Mouse (Mus musculus) limb, embryonic 13.5 days (tissue): ENCODE data around the gene Spint5. TPM values are rescaled to one million over a fixed set of nuclear protein-coding genes. Genes with fewer than 3 reads are reported as not detected.

ENCODE experiments used
- ATAC-seq: fragments of 200-750 bp; cut with Nextera tagmentation; 2 replicates; pipeline ENCODE4 v1.8.0; 2017; ENCODE audit warnings: low read depth, moderate number of reproducible peaks, moderate TSS enrichment; ENCODE audit not compliant: low FRiP score
- H3K27ac ChIP-seq: fragments of 300-500 bp; sonication (generic); 2 replicates; pipeline ENCODE4 v1.5.1; 2015; ENCODE audit warnings: inconsistent platforms, mild to moderate bottlenecking, moderate library complexity
- H3K27me3 ChIP-seq: fragments of 300-500 bp; sonication (generic); 2 replicates; pipeline ENCODE4 v1.6.1; 2015; ENCODE audit warnings: mild to moderate bottlenecking, inconsistent platforms
- H3K36me3 ChIP-seq: fragments of 300-500 bp; sonication (generic); 2 replicates; pipeline ENCODE4 v1.6.1; 2015; ENCODE audit warnings: inconsistent platforms, mild to moderate bottlenecking, moderate library complexity
- H3K4me1 ChIP-seq: fragments of 300-500 bp; sonication (generic); 2 replicates; pipeline ENCODE4 v1.6.1; 2015; ENCODE audit warnings: inconsistent platforms
- H3K4me2 ChIP-seq: fragments of 300-500 bp; sonication (generic); replicated peaks from 2 replicates; pipeline ENCODE4 v1.6.1; 2015; ENCODE audit warnings: inconsistent platforms, mild to moderate bottlenecking, moderate library complexity
- H3K4me3 ChIP-seq: fragments of 300-500 bp; sonication (generic); 2 replicates; pipeline ENCODE4 v1.5.1; 2015; ENCODE audit warnings: moderate library complexity, mild to moderate bottlenecking, inconsistent platforms
- H3K9ac ChIP-seq: fragments of 300-500 bp; sonication (generic); 2 replicates; pipeline ENCODE4 v1.6.1; 2015; ENCODE audit warnings: mild to moderate bottlenecking, inconsistent platforms
- H3K9me3 ChIP-seq: fragments of 300-500 bp; sonication (generic); 2 replicates; pipeline ENCODE4 v1.6.1; 2016; ENCODE audit warnings: inconsistent platforms
- WGBS: fragments of 180-500 bp; shearing (Covaris S2); methylation state at CpG from one replicate; pipeline ENCODE4 v1.1.7; 2015; 5-methylcytosine and 5-hydroxymethylcytosine counted together
- polyA plus RNA-seq: library from polyadenylated mRNA; unstranded; fragments of >200 nt; fragmentation: Nextera tagmentation; extraction: Ambion mirVana; gene quantifications from 2 replicates; pipeline ENCODE4 v1.2.1, GENCODE M21; 2015

The Spint5 gene
- polyA plus RNA-seq, 1 experiment from 2014 or later, result not detected

GRCm38 (mm10) chr2:164744987-164745386 lies 29.9 kb downstream of the Spint5 start:
- Histone ChIP-seq H3K9ac (peak overlapping the region; percentile 97), H3K4me3 (peak overlapping the region; percentile 91), H3K4me2 (peak overlapping the region; percentile 92), H3K9me3 (no peaks in the 10 kb centered on the region), H3K27ac (no peak overlapping the region), H3K4me1 (peaks cover 24% of the 10 kb centered on the region), H3K27me3 (no peaks in the 10 kb centered on the region), H3K36me3 (peaks cover 23% of the 10 kb centered on the region)
- no peak for ATAC-seq
- 76% methylated on average over 13 of the region's 13 CpGs for WGBS

- under 1% methylated on average over 69 of the region's 70 CpGs for WGBS
- Histone ChIP-seq H3K4me2 (peak within 1 kb of the TSS; percentile 92), H3K27me3 (no peaks in the 10 kb centered on the region), H3K4me1 (peaks cover 24% of the 10 kb centered on the region), H3K4me3 (peak within 1 kb of the TSS; percentile 91), H3K27ac (peak within 1 kb of the TSS; percentile 52; the same call in 1 of the 2 replicates), H3K9me3 (no peaks in the 10 kb centered on the region), H3K9ac (peak within 1 kb of the TSS; percentile 97), H3K36me3 (peaks cover 33% of the 10 kb centered on the region)
- peak; percentile 96 for ATAC-seq
Measured at GRCm38 (mm10) chr2:164745843-164746479, 30.9 kb downstream of the Spint5 start, which contains the start of the genes Wfdc3 and Dnttip1. Gene Wfdc3, minus strand, starts transcription at chr2:164745931. Gene Dnttip1, plus strand, starts transcription at chr2:164745983.

- Histone ChIP-seq H3K4me2 (peak overlapping the region; percentile 92), H3K9ac (peak overlapping the region; percentile 97), H3K27me3 (no peaks in the 10 kb centered on the region), H3K27ac (no peak overlapping the region), H3K4me3 (peak overlapping the region; percentile 91), H3K36me3 (peaks cover 40% of the 10 kb centered on the region), H3K9me3 (no peaks in the 10 kb centered on the region), H3K4me1 (peaks cover 24% of the 10 kb centered on the region)
- ATAC-seq, result no peak
- 55% methylated on average over 8 of the region's 8 CpGs for WGBS
Measured at GRCm38 (mm10) chr2:164746693-164747092, 31.6 kb downstream of the Spint5 start.

DNA sequence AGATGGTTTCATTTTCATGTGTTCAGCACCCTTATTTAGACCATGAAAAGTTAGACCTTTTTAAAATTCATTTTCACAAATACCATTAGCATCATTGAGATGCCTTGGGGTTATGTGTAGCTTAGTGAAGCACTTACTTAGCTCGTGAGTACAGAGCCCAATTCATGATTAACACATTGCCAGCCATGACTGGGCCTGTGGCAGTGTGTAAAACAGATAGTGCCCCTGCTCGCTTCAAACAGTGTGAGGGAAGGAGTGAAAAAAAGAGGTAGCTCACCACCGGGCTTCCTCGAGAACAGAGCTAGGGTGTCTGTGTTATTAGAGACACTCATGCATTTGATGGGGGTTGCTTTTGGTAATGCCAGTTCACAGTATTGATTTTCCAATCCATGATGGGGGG lies 33.1 kb downstream of the Spint5 start:
- no peak for ATAC-seq
- no peak overlapping the region for H3K4me2 ChIP-seq
- H3K4me3 ChIP-seq, result no peak overlapping the region
- no peak overlapping the region for H3K27ac ChIP-seq
- no peaks in the 10 kb centered on the region for H3K9me3 ChIP-seq
- H3K27me3 ChIP-seq, result no peaks in the 10 kb centered on the region
- H3K9ac ChIP-seq, result no peak overlapping the region
- peaks cover 55% of the 10 kb centered on the region for H3K36me3 ChIP-seq
- 81% methylated on average over 4 of the region's 4 CpGs for WGBS
- H3K4me1 ChIP-seq, result peaks cover 24% of the 10 kb centered on the region

- Histone ChIP-seq H3K27ac (no peak overlapping the region), H3K9ac (no peak overlapping the region), H3K36me3 (peaks cover 63% of the 10 kb centered on the region), H3K4me2 (no peak overlapping the region), H3K4me3 (no peak overlapping the region), H3K9me3 (no peaks in the 10 kb centered on the region), H3K27me3 (no peaks in the 10 kb centered on the region), H3K4me1 (peaks cover 24% of the 10 kb centered on the region)
- no peak for ATAC-seq
- 92% methylated on average over 6 of the region's 6 CpGs for WGBS
Measured at GRCm38 (mm10) chr2:164748991-164749390, 33.9 kb downstream of the Spint5 start.

DNA sequence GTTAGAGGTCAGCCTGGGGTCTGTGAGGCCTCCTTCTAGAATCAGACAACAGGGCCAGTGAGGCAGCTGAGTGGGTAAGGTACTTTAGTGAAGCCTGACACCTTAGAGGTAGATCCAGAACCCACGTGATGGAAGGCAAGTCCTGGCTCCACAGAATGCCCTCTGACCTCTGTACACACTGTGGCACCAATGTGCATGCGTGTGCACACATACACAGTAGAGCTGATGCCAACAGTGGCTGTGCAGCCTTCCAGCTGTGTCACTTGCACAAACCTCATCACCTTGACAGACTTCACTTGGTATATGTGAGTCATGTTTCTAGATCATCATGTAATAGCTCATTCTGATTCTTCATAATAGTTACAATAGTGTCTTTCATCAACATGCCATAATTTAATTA lies 37.3 kb downstream of the Spint5 start:
- no peaks in the 10 kb centered on the region for H3K9me3 ChIP-seq
- no peak overlapping the region for H3K4me3 ChIP-seq
- no peak overlapping the region for H3K9ac ChIP-seq
- no peak overlapping the region for H3K27ac ChIP-seq
- ATAC-seq, result no peak
- 87% methylated on average over 2 of the region's 2 CpGs for WGBS
- H3K4me2 ChIP-seq, result no peak overlapping the region
- H3K4me1 ChIP-seq, result 0 out of 2 replicates have a peak, but pooled peaks cover 7% of the 10 kb centered on the region
- H3K27me3 ChIP-seq, result no peaks in the 10 kb centered on the region
- peaks cover 95% of the 10 kb centered on the region for H3K36me3 ChIP-seq

DNA sequence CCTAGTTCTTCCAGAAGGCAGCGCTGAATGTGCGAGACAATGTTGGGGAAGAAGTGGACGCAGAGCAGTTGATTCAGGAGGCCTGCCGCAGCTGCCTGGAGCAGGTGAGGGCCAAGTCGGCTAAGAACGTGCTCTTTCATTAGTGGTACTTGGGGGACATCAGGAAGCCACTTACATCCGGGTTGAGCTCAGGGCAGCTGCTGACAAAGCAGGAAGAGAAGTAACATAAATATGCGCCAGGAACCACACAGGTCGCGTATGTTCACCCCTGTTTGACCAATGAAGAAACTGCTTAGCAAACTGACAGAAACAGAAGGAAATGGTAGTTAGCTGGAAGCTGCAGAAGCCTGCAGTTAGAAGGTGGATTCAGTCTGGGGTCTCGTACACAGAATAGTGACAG lies 39.0 kb downstream of the Spint5 start:
- no peaks in the 10 kb centered on the region for H3K27me3 ChIP-seq
- H3K36me3 ChIP-seq, result peaks cover 95% of the 10 kb centered on the region
- no peak overlapping the region for H3K4me2 ChIP-seq
- ATAC-seq, result no peak
- H3K9me3 ChIP-seq, result no peaks in the 10 kb centered on the region
- H3K4me3 ChIP-seq, result no peak overlapping the region
- WGBS, result 91% methylated on average over 11 of the region's 11 CpGs
- no peaks in the 10 kb centered on the region for H3K4me1 ChIP-seq
- no peak overlapping the region for H3K9ac ChIP-seq
- no peak overlapping the region for H3K27ac ChIP-seq

DNA sequence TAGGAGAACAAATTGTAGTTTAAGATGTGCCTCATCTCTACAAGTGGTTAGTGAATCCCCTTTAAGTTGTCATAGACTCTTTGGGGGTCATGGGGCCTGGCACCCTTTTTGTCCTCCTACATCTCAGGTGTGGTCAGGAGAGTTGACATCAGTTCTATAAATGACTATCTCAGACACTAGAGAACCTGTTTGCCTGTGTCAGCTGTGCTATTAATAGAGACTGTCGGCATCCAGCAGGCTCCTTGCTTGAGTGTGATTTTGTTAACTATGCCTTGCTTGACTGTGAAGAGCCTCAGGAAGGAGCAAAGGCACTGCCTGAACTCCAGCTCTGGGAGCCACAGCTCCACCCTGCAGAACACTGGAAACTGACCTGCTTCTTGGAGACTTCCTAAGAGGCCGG lies 39.7 kb downstream of the Spint5 start:
- peaks cover 99% of the 10 kb centered on the region for H3K36me3 ChIP-seq
- no peaks in the 10 kb centered on the region for H3K9me3 ChIP-seq
- no peak for ATAC-seq
- H3K27me3 ChIP-seq, result no peaks in the 10 kb centered on the region
- no peak overlapping the region for H3K4me3 ChIP-seq
- H3K9ac ChIP-seq, result no peak overlapping the region
- 83% methylated on average over 2 of the region's 2 CpGs for WGBS
- H3K27ac ChIP-seq, result no peak overlapping the region
- H3K4me1 ChIP-seq, result no peaks in the 10 kb centered on the region
- H3K4me2 ChIP-seq, result no peak overlapping the region

- no peak overlapping the region for H3K4me2 ChIP-seq
- no peak for ATAC-seq
- H3K4me1 ChIP-seq, result no peaks in the 10 kb centered on the region
- WGBS, result 87% methylated on average over 11 of the region's 11 CpGs
- no peaks in the 10 kb centered on the region for H3K9me3 ChIP-seq
- no peaks in the 10 kb centered on the region for H3K27me3 ChIP-seq
- no peak overlapping the region for H3K27ac ChIP-seq
- H3K9ac ChIP-seq, result no peak overlapping the region
- peaks cover 100% of the 10 kb centered on the region for H3K36me3 ChIP-seq
- no peak overlapping the region for H3K4me3 ChIP-seq
Measured at GRCm38 (mm10) chr2:164757841-164758240, 42.7 kb downstream of the Spint5 start.

DNA sequence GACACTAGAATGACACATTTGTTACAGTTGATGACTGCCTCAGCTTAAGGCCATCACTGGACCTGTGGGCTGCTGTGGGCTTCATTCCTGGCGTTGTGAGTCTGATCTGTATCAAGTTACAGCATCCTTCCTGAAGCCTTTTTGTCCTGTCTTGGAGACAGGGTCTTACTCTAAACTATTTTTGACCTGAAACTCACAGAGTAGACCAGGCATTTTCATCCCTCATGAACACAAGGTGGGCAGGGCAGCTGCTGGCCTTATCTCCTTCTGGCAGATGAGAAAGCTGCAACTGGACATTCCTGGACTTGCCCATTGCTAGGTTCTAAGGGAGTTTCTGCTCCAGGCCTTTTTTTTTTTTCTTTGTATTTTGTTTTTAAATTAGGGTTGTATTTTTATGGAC lies 43.6 kb downstream of the Spint5 start:
- H3K4me1 ChIP-seq, result no peaks in the 10 kb centered on the region
- H3K36me3 ChIP-seq, result peaks cover 100% of the 10 kb centered on the region
- no peak overlapping the region for H3K4me3 ChIP-seq
- no peak overlapping the region for H3K4me2 ChIP-seq
- no peak overlapping the region for H3K27ac ChIP-seq
- ATAC-seq, result no peak
- H3K9me3 ChIP-seq, result no peaks in the 10 kb centered on the region
- H3K9ac ChIP-seq, result no peak overlapping the region
- H3K27me3 ChIP-seq, result no peaks in the 10 kb centered on the region
- WGBS, result 70% methylated on average over 1 of the region's 1 CpGs

DNA sequence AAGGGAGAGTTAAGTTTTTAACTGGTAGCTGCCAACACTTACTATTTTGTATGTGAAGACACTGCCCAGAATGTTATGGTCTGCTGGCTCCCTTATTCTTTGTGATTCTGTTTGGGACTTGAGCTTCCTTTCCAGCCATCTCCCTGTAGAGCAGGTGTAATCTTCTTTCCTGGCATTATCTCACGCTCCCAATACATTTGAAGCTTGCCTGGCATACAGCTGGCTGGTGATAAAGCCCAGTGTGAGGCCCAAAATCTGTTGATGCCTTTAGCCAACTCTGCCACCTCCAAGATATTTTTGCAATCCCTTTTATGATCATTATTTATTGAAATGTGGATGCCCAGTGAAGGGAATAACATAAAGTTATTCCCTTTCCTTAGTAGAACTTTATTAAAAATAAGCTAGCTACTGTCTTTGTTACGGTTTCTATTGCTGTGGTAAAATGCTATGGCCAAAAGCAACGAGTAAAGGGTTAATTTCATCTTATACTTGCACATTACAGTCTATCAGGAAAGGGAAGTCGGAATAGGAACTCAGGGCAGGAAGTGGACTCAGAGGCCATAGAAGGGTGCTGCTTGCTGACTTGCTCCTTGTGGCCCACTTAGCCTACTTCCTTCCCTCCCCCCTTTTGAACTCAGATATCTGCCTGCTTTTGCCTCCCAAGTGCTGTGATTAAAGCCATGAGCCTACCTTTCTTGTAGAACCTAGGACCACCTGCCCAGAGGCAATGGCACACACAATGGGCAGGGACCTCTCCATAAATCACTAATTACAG lies 45.1 kb downstream of the Spint5 start:
- Histone ChIP-seq H3K36me3 (peaks cover 94% of the 10 kb centered on the region), H3K4me3 (no peak overlapping the region), H3K4me1 (no peaks in the 10 kb centered on the region), H3K9ac (no peak overlapping the region), H3K27ac (no peak overlapping the region), H3K4me2 (no peak overlapping the region), H3K27me3 (no peaks in the 10 kb centered on the region), H3K9me3 (no peaks in the 10 kb centered on the region)
- ATAC-seq, result no peak
- 88% methylated on average over 4 of the region's 4 CpGs for WGBS

DNA sequence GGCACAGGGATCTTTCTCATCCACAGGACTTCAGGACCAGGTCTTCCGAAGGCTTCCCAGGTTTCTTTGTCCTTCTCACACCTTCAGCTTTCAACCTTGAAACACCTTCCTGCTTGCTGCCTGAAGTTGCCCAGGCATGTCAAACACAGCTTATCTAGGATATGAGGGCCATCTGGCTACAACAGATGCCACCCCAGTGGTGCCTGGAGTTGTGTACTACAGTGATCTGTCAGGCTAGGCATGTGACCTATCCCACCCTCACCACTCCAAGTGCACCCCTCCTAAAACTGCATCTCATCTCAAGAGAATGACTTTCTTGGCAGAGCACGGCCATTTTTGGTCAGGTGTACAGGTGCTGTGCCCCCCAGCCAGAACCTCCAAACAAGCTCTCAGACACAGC lies 46.4 kb downstream of the Spint5 start:
- ATAC-seq, result no peak

More for the DNA sequence above, 46.4 kb downstream of the Spint5 start:
- Histone ChIP-seq H3K27ac (no peak overlapping the region), H3K9ac (no peak overlapping the region), H3K4me2 (no peak overlapping the region), H3K4me3 (no peak overlapping the region), H3K9me3 (no peaks in the 10 kb centered on the region), H3K27me3 (no peaks in the 10 kb centered on the region), H3K36me3 (peaks cover 94% of the 10 kb centered on the region), H3K4me1 (no peaks in the 10 kb centered on the region)
- 93% methylated on average over 2 of the region's 2 CpGs for WGBS
